Mouse (Mus musculus) small intestine, adult 2 months (tissue): Measurements from ENCODE around the gene Slc51a. TPM values are rescaled to one million over a fixed set of nuclear protein-coding genes. Genes with fewer than 3 reads are reported as not detected.

Source experiments
- H3K27ac ChIP-seq: fragments of 200-500 bp; 2 replicates; pipeline ENCODE4 v1.5.1; 2012; ENCODE audit warnings: low read depth, low read length, control low read depth, inconsistent platforms; ENCODE audit not compliant: insufficient read depth
- H3K27me3 ChIP-seq: fragments of 200-500 bp; 2 replicates; pipeline ENCODE4 v1.6.1; 2012; ENCODE audit warnings: mild to moderate bottlenecking, moderate library complexity, low read length, inconsistent platforms; ENCODE audit not compliant: control insufficient read depth, insufficient read depth
- H3K36me3 ChIP-seq: fragments of 200-500 bp; 2 replicates; pipeline ENCODE4 v1.6.1; 2012; ENCODE audit warnings: mild to moderate bottlenecking, low read length, control low read depth, inconsistent platforms; ENCODE audit not compliant: control insufficient read depth, insufficient read depth
- H3K4me1 ChIP-seq: fragments of 200-500 bp; 2 replicates; pipeline ENCODE4 v1.6.1; 2012; ENCODE audit warnings: low read length, inconsistent platforms, mixed read lengths; ENCODE audit not compliant: control insufficient read depth, insufficient read depth, insufficient read length
- H3K4me3 ChIP-seq: fragments of 200-500 bp; 2 replicates; pipeline ENCODE4 v1.5.1; 2012; ENCODE audit warnings: low read depth, mild to moderate bottlenecking, control low read depth, inconsistent platforms, low read length, moderate library complexity
- CTCF ChIP-seq: fragments of 200-500 bp; IDR thresholded peaks from 2 replicates; pipeline ENCODE4 v1.5.1; 2012; ENCODE audit warnings: low read depth, mild to moderate bottlenecking, control low read depth, inconsistent platforms, low read length, moderate library complexity, mixed read lengths; ENCODE audit not compliant: insufficient replicate concordance, insufficient read length; ENCODE audit errors: extremely low read depth
- POLR2A ChIP-seq: fragments of 200-500 bp; IDR thresholded peaks from 2 replicates; pipeline ENCODE4 v1.6.1; 2012; ENCODE audit warnings: low read depth, mild to moderate bottlenecking, control low read depth, inconsistent platforms, low read length, moderate library complexity
- WGBS: fragments of 180-500 bp; shearing (Covaris S2); methylation state at CpG from one replicate; pipeline ENCODE4 v1.1.7; 2018; 5-methylcytosine and 5-hydroxymethylcytosine counted together
- polyA plus RNA-seq: library from polyadenylated mRNA; depleted of rRNA; stranded (reverse); fragments of >200 nt; gene quantifications from 2 replicates; pipeline ENCODE4 v1.2.3, GENCODE M21; 2012; rRNA removed

Gene Slc51a
- polyA plus RNA-seq, 1 experiment = 424 TPM

DNA sequence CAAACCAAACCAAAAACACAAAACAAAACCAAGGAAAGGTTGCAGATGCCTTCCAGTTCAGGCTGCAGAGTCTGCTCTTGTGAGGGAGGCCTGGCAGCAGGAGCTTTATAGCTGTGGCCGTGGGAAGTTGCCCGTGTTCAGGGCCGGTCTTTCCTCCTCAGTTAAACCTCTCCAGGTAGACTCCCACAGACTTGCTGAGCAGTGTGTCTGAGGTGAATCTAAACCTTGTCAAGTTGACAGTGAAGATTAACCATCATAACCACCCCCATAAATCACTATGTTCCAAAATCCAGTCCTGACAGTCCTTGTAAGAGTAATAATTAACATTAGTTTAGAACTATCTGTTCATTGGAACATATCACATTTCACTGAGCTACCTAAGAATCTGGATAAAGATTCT lies 60.2 kb downstream of the Slc51a start:
- no peak overlapping the region; the same call in 1 of the 2 replicates for H3K27ac ChIP-seq
- TF ChIP-seq CTCF (no peak), POLR2A (no peak)
- no peaks in the 10 kb centered on the region; the same call in 1 of the 2 replicates for H3K4me1 ChIP-seq
- H3K27me3 ChIP-seq = no peaks in the 10 kb centered on the region
- no peaks in the 10 kb centered on the region for H3K36me3 ChIP-seq
- 70% methylated on average over 3 of the region's 3 CpGs for WGBS
- H3K4me3 ChIP-seq = no peak overlapping the region

Other genes with a start within 250 kb of the Slc51a start
- gene Fbxo45, start 240.7 kb downstream of the Slc51a start, polyA plus RNA-seq = 1.5 and 2.4 TPM in 2 replicates
- 0.53 and 1.5 TPM in 2 replicates for gene Wdr53, start 240.7 kb downstream of the Slc51a start, polyA plus RNA-seq
- gene Smco1, start 216.4 kb downstream of the Slc51a start, polyA plus RNA-seq = not detected in 2 replicates
- gene Rnf168, start 210.4 kb downstream of the Slc51a start, polyA plus RNA-seq = 3.6 and 5.5 TPM in 2 replicates
- gene Ubxn7, start 155.6 kb downstream of the Slc51a start, polyA plus RNA-seq = 6.1 and 6.4 TPM in 2 replicates
- 0.17 and 0.35 TPM in 2 replicates for gene Tm4sf19, start 87.4 kb downstream of the Slc51a start, polyA plus RNA-seq
- 1.3 and 1.4 TPM in 2 replicates for gene Tctex1d2, start 68.2 kb downstream of the Slc51a start, polyA plus RNA-seq
- 55.4 and 115 TPM in 2 replicates for gene Pcyt1a, start 57.0 kb downstream of the Slc51a start, polyA plus RNA-seq
- gene Zdhhc19, start 8.4 kb upstream of the Slc51a start, polyA plus RNA-seq = 0.18 and 0.42 TPM in 2 replicates
- gene Tfrc, start 121.0 kb upstream of the Slc51a start, polyA plus RNA-seq = 1.9 and 3.0 TPM in 2 replicates
- 57.5 and 97.6 TPM in 2 replicates for gene Tnk2, start 156.0 kb upstream of the Slc51a start, polyA plus RNA-seq
- gene Muc4, start 248.0 kb upstream of the Slc51a start, polyA plus RNA-seq = 18.8 and 39.8 TPM in 2 replicates